Mouse (Mus musculus): ENCODE data around the gene Pip4k2b. TPM values are rescaled to one million over a fixed set of nuclear protein-coding genes. Genes with fewer than 3 reads are reported as not detected.

Pip4k2b gene
- polyA plus RNA-seq, 1 experiment from 2014 or later, result 4.2 TPM

GRCm38 (mm10) chr11:97728730-97729129, 15.8 kb downstream of the Pip4k2b start:
- Histone ChIP-seq H3K4me2 (no peak overlapping the region), H3K9ac (no peak overlapping the region), H3K36me3 (ENCODE audit: poor library complexity, severe bottlenecking) (peaks cover 89% of the 10 kb centered on the region), H3K27ac (no peak overlapping the region), H3K4me3 (no peak overlapping the region), H3K4me1 (peaks cover 3% of the 10 kb centered on the region; the same call in 1 of the 2 replicates), H3K27me3 (no peaks in the 10 kb centered on the region), H3K9me3 (replicated peaks) (no peaks in the 10 kb centered on the region)
- 85% methylated on average over 7 of the region's 7 CpGs for WGBS
- ATAC-seq, result no peak

- no peak overlapping the region for H3K4me3 ChIP-seq
- no peaks in the 10 kb centered on the region for H3K4me1 ChIP-seq
- ATAC-seq, result no peak
- H3K4me2 ChIP-seq, result no peak overlapping the region
- H3K9me3 ChIP-seq (replicated peaks), result no peaks in the 10 kb centered on the region
- no peak overlapping the region for H3K9ac ChIP-seq
- no peak overlapping the region for H3K27ac ChIP-seq
- H3K36me3 ChIP-seq (ENCODE audit: poor library complexity, severe bottlenecking), result peaks cover 93% of the 10 kb centered on the region
- WGBS, result 85% methylated on average over 7 of the region's 7 CpGs
- H3K27me3 ChIP-seq, result no peaks in the 10 kb centered on the region
These were observed 16.2 kb downstream of the Pip4k2b start for GRCm38 (mm10) chr11:97728311-97728710.

DNA sequence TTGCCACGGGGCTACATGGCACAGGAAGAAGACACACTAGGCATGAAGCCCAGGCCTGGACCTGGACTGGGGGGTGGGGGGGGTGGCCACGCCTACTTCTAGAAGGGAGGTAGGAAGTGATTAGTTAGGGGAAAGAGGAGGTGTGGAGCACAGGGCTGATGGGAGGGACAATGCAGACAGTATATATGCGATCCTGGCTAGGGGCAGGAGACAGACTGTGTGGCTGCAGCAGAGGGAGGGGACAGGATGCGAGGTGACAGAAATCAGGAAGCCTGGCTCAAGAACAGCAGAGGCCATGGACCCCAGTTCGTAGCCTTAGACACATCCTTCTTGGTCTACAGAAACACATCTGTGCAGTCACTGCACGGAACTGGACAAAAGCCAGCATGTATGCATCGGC, 20.8 kb downstream of the Pip4k2b start:
- H3K27me3 ChIP-seq, result no peaks in the 10 kb centered on the region
- 0 out of 2 replicates have a peak, but pooled peaks cover 7% of the 10 kb centered on the region for H3K9me3 ChIP-seq (replicated peaks)
- ATAC-seq, result no peak
- 93% methylated on average over 7 of the region's 7 CpGs for WGBS
- H3K4me3 ChIP-seq, result no peak overlapping the region
- H3K36me3 ChIP-seq (ENCODE audit: poor library complexity, severe bottlenecking), result peaks cover 99% of the 10 kb centered on the region
- no peak overlapping the region for H3K4me2 ChIP-seq
- H3K9ac ChIP-seq, result no peak overlapping the region
- H3K27ac ChIP-seq, result no peak overlapping the region
- H3K4me1 ChIP-seq, result no peaks in the 10 kb centered on the region

DNA sequence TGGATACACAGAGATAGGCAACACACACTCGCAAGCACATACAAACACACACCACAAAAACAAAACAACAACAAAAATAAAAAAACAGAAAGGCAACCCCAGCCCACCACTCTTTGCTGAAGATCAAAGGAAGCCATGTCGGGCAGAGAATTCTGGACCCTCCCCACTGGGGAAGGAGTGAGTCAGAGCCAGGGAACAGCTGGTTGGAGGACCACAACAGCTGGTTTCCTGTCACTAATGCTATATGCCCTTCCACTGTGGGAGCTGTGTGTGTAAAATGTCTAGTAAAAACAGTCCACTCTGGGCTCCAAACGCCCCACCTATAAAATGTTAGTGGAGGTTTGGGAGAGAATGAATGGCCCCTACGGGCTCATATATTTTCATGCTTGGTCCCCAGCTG, 23.2 kb downstream of the Pip4k2b start:
- Histone ChIP-seq H3K4me1 (no peaks in the 10 kb centered on the region), H3K9ac (no peak overlapping the region), H3K4me3 (no peak overlapping the region), H3K9me3 (replicated peaks) (0 out of 2 replicates have a peak, but pooled peaks cover 7% of the 10 kb centered on the region), H3K27ac (no peak overlapping the region), H3K36me3 (ENCODE audit: poor library complexity, severe bottlenecking) (peaks cover 98% of the 10 kb centered on the region), H3K4me2 (no peak overlapping the region), H3K27me3 (no peaks in the 10 kb centered on the region)
- WGBS, result 95% methylated on average over 4 of the region's 4 CpGs
- no peak for ATAC-seq

- no peak for ATAC-seq
- Histone ChIP-seq H3K36me3 (ENCODE audit: poor library complexity, severe bottlenecking) (peaks cover 96% of the 10 kb centered on the region), H3K4me2 (no peak overlapping the region), H3K27ac (no peak overlapping the region), H3K9ac (no peak overlapping the region), H3K27me3 (no peaks in the 10 kb centered on the region), H3K4me1 (no peaks in the 10 kb centered on the region), H3K9me3 (replicated peaks) (0 out of 2 replicates have a peak, but pooled peaks cover 7% of the 10 kb centered on the region), H3K4me3 (no peak overlapping the region)
- 94% methylated on average over 4 of the region's 4 CpGs for WGBS
These were observed 25.5 kb downstream of the Pip4k2b start for GRCm38 (mm10) chr11:97719041-97719440.

- no peaks in the 10 kb centered on the region for H3K4me1 ChIP-seq
- H3K4me3 ChIP-seq, result no peak overlapping the region
- H3K9ac ChIP-seq, result no peak overlapping the region
- no peaks in the 10 kb centered on the region for H3K27me3 ChIP-seq
- ATAC-seq, result no peak
- peaks cover 96% of the 10 kb centered on the region for H3K36me3 ChIP-seq (ENCODE audit: poor library complexity, severe bottlenecking)
- 90% methylated on average over 15 of the region's 15 CpGs for WGBS
- H3K9me3 ChIP-seq (replicated peaks), result 0 out of 2 replicates have a peak, but pooled peaks cover 7% of the 10 kb centered on the region
- H3K27ac ChIP-seq, result no peak overlapping the region
- no peak overlapping the region for H3K4me2 ChIP-seq
These were observed 26.1 kb downstream of the Pip4k2b start for GRCm38 (mm10) chr11:97718281-97718860.

GRCm38 (mm10) chr11:97717369-97718280, 26.9 kb downstream of the Pip4k2b start:
- WGBS, result 89% methylated on average over 26 of the region's 26 CpGs
- Histone ChIP-seq H3K9me3 (replicated peaks) (0 out of 2 replicates have a peak, but pooled peaks cover 7% of the 10 kb centered on the region), H3K36me3 (ENCODE audit: poor library complexity, severe bottlenecking) (peaks cover 96% of the 10 kb centered on the region), H3K27me3 (no peaks in the 10 kb centered on the region), H3K4me1 (no peaks in the 10 kb centered on the region), H3K27ac (no peak overlapping the region), H3K4me2 (no peak overlapping the region), H3K4me3 (no peak overlapping the region), H3K9ac (no peak overlapping the region)
- no peak for ATAC-seq

DNA sequence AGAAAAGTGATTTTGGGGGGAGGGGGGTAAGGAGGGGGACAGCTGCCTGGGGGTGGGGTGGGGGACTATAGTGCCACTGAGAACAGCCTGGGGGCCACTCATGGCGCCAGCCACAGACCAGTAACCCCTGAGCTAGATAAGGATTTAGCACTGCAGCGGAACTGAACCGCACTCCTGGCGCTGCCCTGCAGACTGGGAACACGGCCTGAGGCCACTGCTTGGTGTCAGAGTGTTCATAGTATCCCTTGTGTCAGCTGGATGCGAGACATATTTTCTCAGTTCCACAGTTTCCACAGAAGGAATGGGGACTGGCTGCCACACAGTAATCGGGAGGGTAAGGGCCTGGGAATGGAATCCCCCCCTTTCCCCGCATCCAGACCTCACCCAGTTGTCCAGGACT, 28.5 kb downstream of the Pip4k2b start:
- peaks cover 96% of the 10 kb centered on the region for H3K36me3 ChIP-seq (ENCODE audit: poor library complexity, severe bottlenecking)

DNA sequence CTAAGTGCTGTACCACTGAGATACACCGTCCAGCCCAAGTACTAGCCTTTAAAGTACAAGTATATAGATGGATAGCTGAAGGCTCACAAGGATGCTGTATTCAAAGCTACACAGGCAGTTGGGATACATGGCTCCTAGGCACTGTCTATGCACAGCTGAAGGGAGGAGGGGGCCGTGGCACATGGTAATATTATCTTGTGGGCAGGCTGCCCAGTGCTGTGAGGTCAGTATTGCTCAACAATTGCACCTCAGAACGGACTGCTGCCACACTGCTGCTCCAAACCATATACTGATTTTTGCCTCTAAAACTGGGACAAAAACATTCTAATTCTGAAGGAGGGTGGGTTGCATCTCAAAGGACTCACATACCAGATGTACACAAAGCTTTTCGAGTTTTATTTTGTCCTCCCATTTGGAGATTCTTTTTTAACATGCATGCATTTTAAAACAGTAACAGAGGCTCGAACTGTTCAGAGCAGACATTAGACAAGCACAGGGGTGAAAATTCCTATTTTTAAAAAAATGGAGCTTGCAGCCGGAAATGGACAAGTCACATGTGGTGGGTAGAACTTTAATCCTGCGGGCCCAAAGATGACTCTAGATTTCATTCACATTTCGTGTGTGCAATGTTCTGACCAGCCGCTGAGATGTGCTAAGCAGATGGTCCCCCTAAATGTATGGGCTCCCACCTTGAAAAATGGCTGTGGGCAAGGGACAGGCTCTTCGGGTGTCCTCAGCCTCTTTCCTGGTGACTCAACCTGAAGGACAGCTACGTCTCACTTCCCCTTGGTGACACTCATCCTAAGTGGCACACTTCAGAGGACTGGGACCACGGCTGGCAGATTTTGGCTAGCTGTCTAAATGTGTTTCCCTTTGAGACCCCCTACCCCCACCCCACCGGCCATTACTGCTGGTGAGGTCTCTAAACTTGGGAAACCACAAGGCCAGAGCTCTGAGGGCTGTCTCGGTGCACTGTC, 29.4 kb downstream of the Pip4k2b start:
- H3K4me1 ChIP-seq, result no peaks in the 10 kb centered on the region
- 90% methylated on average over 14 of the region's 14 CpGs for WGBS
- H3K9ac ChIP-seq, result no peak overlapping the region
- no peak overlapping the region for H3K4me3 ChIP-seq
- peaks cover 90% of the 10 kb centered on the region for H3K36me3 ChIP-seq (ENCODE audit: poor library complexity, severe bottlenecking)
- no peaks in the 10 kb centered on the region for H3K9me3 ChIP-seq (replicated peaks)
- no peak for ATAC-seq
- no peak overlapping the region for H3K27ac ChIP-seq
- H3K27me3 ChIP-seq, result no peaks in the 10 kb centered on the region
- H3K4me2 ChIP-seq, result no peak overlapping the region

More for the DNA sequence above, 28.5 kb downstream of the Pip4k2b start:
- 92% methylated on average over 8 of the region's 8 CpGs for WGBS
- H3K4me1 ChIP-seq, result no peaks in the 10 kb centered on the region
- no peaks in the 10 kb centered on the region for H3K27me3 ChIP-seq
- no peak overlapping the region for H3K27ac ChIP-seq
- ATAC-seq, result no peak
- H3K9me3 ChIP-seq (replicated peaks), result no peaks in the 10 kb centered on the region
- no peak overlapping the region for H3K4me3 ChIP-seq
- no peak overlapping the region for H3K9ac ChIP-seq
- no peak overlapping the region for H3K4me2 ChIP-seq

- 97% methylated on average over 3 of the region's 3 CpGs for WGBS
- H3K4me3 ChIP-seq, result no peak overlapping the region
- peaks cover 84% of the 10 kb centered on the region for H3K36me3 ChIP-seq (ENCODE audit: poor library complexity, severe bottlenecking)
These were observed 30.1 kb downstream of the Pip4k2b start for GRCm38 (mm10) chr11:97714356-97714755.

GRCm38 (mm10) chr11:97713896-97714295, 30.6 kb downstream of the Pip4k2b start:
- H3K36me3 ChIP-seq (ENCODE audit: poor library complexity, severe bottlenecking), result peaks cover 84% of the 10 kb centered on the region
- ATAC-seq, result no peak
- 91% methylated on average over 8 of the region's 8 CpGs for WGBS

More at GRCm38 (mm10) chr11:97714356-97714755, 30.1 kb downstream of the Pip4k2b start:
- Histone ChIP-seq H3K9me3 (replicated peaks) (no peaks in the 10 kb centered on the region), H3K27me3 (no peaks in the 10 kb centered on the region), H3K9ac (no peak overlapping the region), H3K4me2 (no peak overlapping the region), H3K27ac (no peak overlapping the region), H3K4me1 (no peaks in the 10 kb centered on the region)
- no peak for ATAC-seq

More at GRCm38 (mm10) chr11:97713896-97714295, 30.6 kb downstream of the Pip4k2b start:
- H3K27me3 ChIP-seq, result no peaks in the 10 kb centered on the region
- no peak overlapping the region for H3K4me2 ChIP-seq
- no peaks in the 10 kb centered on the region for H3K4me1 ChIP-seq
- H3K9ac ChIP-seq, result no peak overlapping the region
- H3K27ac ChIP-seq, result no peak overlapping the region
- H3K4me3 ChIP-seq, result no peak overlapping the region
- H3K9me3 ChIP-seq (replicated peaks), result no peaks in the 10 kb centered on the region
